ENCODE assay signal across 21 mouse cellular contexts in the genomic region with DNA sequence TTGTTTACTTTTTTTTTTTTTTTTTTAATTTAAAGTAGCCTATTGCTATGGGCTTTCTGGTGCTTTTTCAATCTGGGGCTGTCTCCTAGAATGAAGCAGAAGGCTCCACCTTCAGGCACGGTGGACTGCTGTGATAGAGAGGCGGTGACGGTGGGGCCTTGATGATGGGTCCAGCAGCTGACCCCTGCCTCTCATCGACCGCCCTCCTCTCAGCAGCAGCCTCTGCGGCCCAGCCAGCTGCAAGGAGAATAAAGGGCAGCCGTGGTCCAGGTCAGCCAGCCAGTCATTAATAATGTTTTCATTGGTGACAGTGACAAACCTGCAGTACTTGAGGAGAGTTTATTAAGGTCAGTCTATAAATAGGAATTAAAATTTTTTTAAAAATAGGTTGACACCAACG.
DNase-seq lines count a peak whose midpoint lies in the region; ATAC-seq lines count a peak whose summit lies in the region.
"Had no signal": no experiment of that assay in that cellular context is flagged by ENCODE, and none has a peak within 500 bp of the region (broad histone marks: within the 10 kb centered on the region; RNA-seq: fewer than 3 reads in every experiment).

No protein-coding gene starts in this region.

- no peaks in the 10 kb centered on the region for H3K27me3 ChIP-seq in heart, embryonic 10.5 days (ENCODE audit: insufficient read depth, poor library complexity, severe bottlenecking)
- no peaks in the 10 kb centered on the region for H3K27me3 ChIP-seq in neural tube, embryonic 15.5 days (replicated peaks)
- H3K27me3 ChIP-seq in embryonic facial prominence, embryonic 10.5 days (replicated peaks; ENCODE audit: low read depth, poor library complexity, severe bottlenecking): peaks cover 17% of the 10 kb centered on the region
- H3K27me3 ChIP-seq: embryonic facial prominence, embryonic 12.5 days; heart, embryonic 12.5 days; intestine, embryonic 15.5 days had no signal

- H3K4me3 ChIP-seq in heart, embryonic 10.5 days: no peak overlapping the region
- no peak overlapping the region for H3K4me3 ChIP-seq in neural tube, embryonic 15.5 days (replicated peaks)
- H3K4me3 ChIP-seq in embryonic facial prominence, embryonic 10.5 days: no peak overlapping the region
- H3K4me3 ChIP-seq: embryonic facial prominence, embryonic 12.5 days; forebrain, embryonic 15.5 days; heart, adult 2 months; heart, embryonic 12.5 days; hindbrain, embryonic 12.5 days; intestine, embryonic 15.5 days had no signal

- H3K27ac ChIP-seq in heart, embryonic 10.5 days: no peak overlapping the region
- H3K27ac ChIP-seq in neural tube, embryonic 15.5 days (replicated peaks): no peak overlapping the region
- H3K27ac ChIP-seq in embryonic facial prominence, embryonic 10.5 days (replicated peaks): no peak overlapping the region
- H3K27ac ChIP-seq: embryonic facial prominence, embryonic 12.5 days; forebrain, embryonic 15.5 days; heart, adult 2 months; intestine, embryonic 15.5 days had no signal

- no peaks in the 10 kb centered on the region for H3K4me1 ChIP-seq in heart, embryonic 10.5 days
- H3K4me1 ChIP-seq in neural tube, embryonic 15.5 days: no peaks in the 10 kb centered on the region
- peaks cover 12% of the 10 kb centered on the region for H3K4me1 ChIP-seq in embryonic facial prominence, embryonic 10.5 days
- H3K4me1 ChIP-seq: embryonic facial prominence, embryonic 12.5 days; forebrain, embryonic 15.5 days; heart, embryonic 12.5 days; intestine, embryonic 15.5 days had no signal

- no peaks in the 10 kb centered on the region for H3K9me3 ChIP-seq in heart, embryonic 10.5 days
- no peaks in the 10 kb centered on the region for H3K9me3 ChIP-seq in neural tube, embryonic 15.5 days (replicated peaks)
- no peaks in the 10 kb centered on the region for H3K9me3 ChIP-seq in embryonic facial prominence, embryonic 10.5 days
- H3K9me3 ChIP-seq: embryonic facial prominence, embryonic 12.5 days; forebrain, embryonic 15.5 days; G1E; heart, embryonic 12.5 days; hindbrain, embryonic 12.5 days; intestine, embryonic 15.5 days had no signal

- 43% methylated on average over 8 of the region's 8 CpGs for WGBS in heart, embryonic 10.5 days
- 14% methylated on average over 8 of the region's 8 CpGs for WGBS in neural tube, embryonic 15.5 days
- WGBS in embryonic facial prominence, embryonic 10.5 days: 36% methylated on average over 8 of the region's 8 CpGs

- no peak for ATAC-seq in neural tube, embryonic 15.5 days (ENCODE audit: low FRiP score)
- ATAC-seq: CD4-positive, CD25-positive, alpha-beta regulatory T cell, adult 4 months; forebrain, embryonic 15.5 days; intestine, embryonic 15.5 days had no signal

- no peaks in the 10 kb centered on the region for H3K36me3 ChIP-seq in heart, embryonic 10.5 days
- no peaks in the 10 kb centered on the region for H3K36me3 ChIP-seq in neural tube, embryonic 15.5 days
- H3K36me3 ChIP-seq in embryonic facial prominence, embryonic 10.5 days (replicated peaks): no peaks in the 10 kb centered on the region
- H3K36me3 ChIP-seq: embryonic facial prominence, embryonic 12.5 days; forebrain, embryonic 15.5 days; G1E; heart, embryonic 12.5 days; hindbrain, embryonic 12.5 days; intestine, embryonic 15.5 days had no signal

- no peak overlapping the region for H3K4me2 ChIP-seq in neural tube, embryonic 15.5 days
- H3K4me2 ChIP-seq: embryonic facial prominence, embryonic 12.5 days; forebrain, embryonic 15.5 days; heart, embryonic 12.5 days; hindbrain, embryonic 12.5 days; intestine, embryonic 15.5 days had no signal

- peak; percentile 83 for DNase-seq in heart, adult 11 months
- no peak for DNase-seq in heart, embryonic 10.5 days (ENCODE audit: low spot score)
- DNase-seq in neural tube, embryonic 10.5 days (ENCODE audit: extremely low spot score, low spot score): peak; percentile 40
- DNase-seq in embryonic facial prominence, embryonic 10.5 days (ENCODE audit: low spot score): peak; percentile 28
- no peak for DNase-seq in kidney, postnatal 36 days
- no peak for DNase-seq in lung, postnatal 36 days
- DNase-seq: adrenal gland, adult 8-10 months; adrenal gland, postnatal 36 days; B cell, adult 2 months; cerebellum, adult 8-10 months; cerebellum, postnatal 14 days; gastrocnemius, postnatal 36 days; heart, adult 2 months had no signal

- H3K9ac ChIP-seq in neural tube, embryonic 15.5 days (replicated peaks): no peak overlapping the region
- H3K9ac ChIP-seq: embryonic facial prominence, embryonic 12.5 days; forebrain, embryonic 15.5 days; heart, embryonic 12.5 days; hindbrain, embryonic 12.5 days; intestine, embryonic 15.5 days had no signal

Comparison
In these comparisons a context has a peak if more than half of its experiments do, and no peak if none do; other contexts are left out.
1. DNase-seq: peak in heart, adult 11 months (single experiment), neural tube, embryonic 10.5 days (single experiment) and embryonic facial prominence, embryonic 10.5 days (single experiment); none in heart, embryonic 10.5 days (single experiment), kidney, postnatal 36 days (0 of 2) and lung, postnatal 36 days (single experiment).